Mouse (Mus musculus): ENCODE results near the gene Rad9b. TPM values are rescaled to one million over a fixed set of nuclear protein-coding genes. Genes with fewer than 3 reads are reported as not detected.
A peak's percentile ranks its signal among the peaks of the same experiment; 100 is the strongest.

Gene Rad9b
- polyA plus RNA-seq, 1 experiment: 4.0 TPM

DNA sequence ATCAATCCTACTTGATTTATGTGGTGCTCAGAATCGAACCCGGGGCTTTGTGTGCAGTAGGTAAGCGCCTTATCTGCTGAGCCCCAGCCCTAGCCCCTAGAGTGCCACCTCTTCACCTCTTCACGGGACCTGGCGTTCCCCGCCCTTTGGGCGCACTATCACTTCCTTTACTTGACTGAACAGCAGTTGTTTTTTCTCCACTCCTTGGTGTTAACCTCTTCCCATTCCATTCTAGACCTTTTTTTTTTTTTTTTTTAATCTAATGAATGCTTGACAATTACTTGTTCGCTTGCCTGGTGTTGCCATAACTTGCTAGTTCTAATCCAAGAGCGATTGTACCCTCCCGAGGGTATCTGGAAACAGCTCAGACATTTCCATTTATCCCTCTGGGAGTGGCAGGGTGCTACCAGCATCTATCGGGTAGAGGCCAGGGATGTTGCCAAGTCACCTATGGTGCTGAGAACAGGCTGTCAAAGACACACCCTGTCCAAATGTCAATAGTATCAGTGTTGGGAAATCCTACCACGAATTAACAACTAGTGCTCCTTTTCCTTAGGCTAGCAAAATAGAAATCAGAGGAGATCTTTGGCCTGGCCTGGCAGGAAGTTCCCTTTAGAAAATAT is 74.1 kb downstream of the Rad9b start:
- TF ChIP-seq POLR2A (IDR thresholded peaks at IDR 0.05; ENCODE audit: low read depth, low read length): no peak
- no peak for TF ChIP-seq CTCF (IDR thresholded peaks at IDR 0.05; ENCODE audit: borderline replicate concordance, insufficient read depth, low read length)
- peak overlapping the region; percentile 32 for H3K27ac ChIP-seq (ENCODE audit: insufficient read depth, low read length)
- H3K4me3 ChIP-seq (ENCODE audit: insufficient read depth, low read length): no peak overlapping the region
- peaks cover 7% of the 10 kb centered on the region; the same call in 1 of the 2 replicates for H3K4me1 ChIP-seq (ENCODE audit: control insufficient read depth, insufficient read depth, low read length)

GRCm38 (mm10) chr5:122278946-122279345 is 75.1 kb downstream of the Rad9b start:
- H3K4me1 ChIP-seq (ENCODE audit: control insufficient read depth, insufficient read depth, low read length): peaks cover 7% of the 10 kb centered on the region; the same call in 1 of the 2 replicates
- TF ChIP-seq POLR2A (IDR thresholded peaks at IDR 0.05; ENCODE audit: low read depth, low read length) (no peak), CTCF (IDR thresholded peaks at IDR 0.05; ENCODE audit: borderline replicate concordance, insufficient read depth, low read length) (no peak)
- no peak overlapping the region for H3K27ac ChIP-seq (ENCODE audit: insufficient read depth, low read length)
- H3K4me3 ChIP-seq (ENCODE audit: insufficient read depth, low read length): no peak overlapping the region

GRCm38 (mm10) chr5:122274785-122275184 is 79.2 kb downstream of the Rad9b start:
- H3K27ac ChIP-seq (ENCODE audit: insufficient read depth, low read length): no peak overlapping the region
- TF ChIP-seq POLR2A (IDR thresholded peaks at IDR 0.05; ENCODE audit: low read depth, low read length) (no peak), CTCF (IDR thresholded peaks at IDR 0.05; ENCODE audit: borderline replicate concordance, insufficient read depth, low read length) (no peak)
- 0 out of 2 replicates have a peak, but pooled peaks cover 2% of the 10 kb centered on the region for H3K4me1 ChIP-seq (ENCODE audit: control insufficient read depth, insufficient read depth, low read length)
- H3K4me3 ChIP-seq (ENCODE audit: insufficient read depth, low read length): no peak overlapping the region

Other genes starting within 250 kb of the Rad9b start
- gene Ccdc63, start 213.4 kb downstream of the Rad9b start, polyA plus RNA-seq (2011; ENCODE audit: insufficient read length, low read depth, missing spikeins): not detected in 2 replicates
- gene Ppp1cc, start 196.0 kb downstream of the Rad9b start, polyA plus RNA-seq (2011; ENCODE audit: insufficient read length, low read depth, missing spikeins): 231 and 241 TPM in 2 replicates
- 1.2 and 3.1 TPM in 2 replicates for gene Hvcn1, start 147.4 kb downstream of the Rad9b start, polyA plus RNA-seq (2011; ENCODE audit: insufficient read length, low read depth, missing spikeins)
- gene Tctn1, start 89.8 kb downstream of the Rad9b start, polyA plus RNA-seq (2011; ENCODE audit: insufficient read length, low read depth, missing spikeins): 12.2 and 13.4 TPM in 2 replicates
- gene Pptc7, start 69.9 kb downstream of the Rad9b start, polyA plus RNA-seq (2011; ENCODE audit: insufficient read length, low read depth, missing spikeins): 15.6 and 15.9 TPM in 2 replicates
- gene Vps29, start 136 bp upstream of the Rad9b start, polyA plus RNA-seq (2011; ENCODE audit: insufficient read length, low read depth, missing spikeins): 138 and 165 TPM in 2 replicates
- 16.7 and 19.1 TPM in 2 replicates for gene Gpn3, start 17.6 kb upstream of the Rad9b start, polyA plus RNA-seq (2011; ENCODE audit: insufficient read length, low read depth, missing spikeins)
- 50.6 and 57.2 TPM in 2 replicates for gene Fam216a, start 18.1 kb upstream of the Rad9b start, polyA plus RNA-seq (2011; ENCODE audit: insufficient read length, low read depth, missing spikeins)
- gene Arpc3, start 37.6 kb upstream of the Rad9b start, polyA plus RNA-seq (2011; ENCODE audit: insufficient read length, low read depth, missing spikeins): 275 and 314 TPM in 2 replicates
- gene Anapc7, start 67.5 kb upstream of the Rad9b start, polyA plus RNA-seq (2011; ENCODE audit: insufficient read length, low read depth, missing spikeins): 31.9 and 35.5 TPM in 2 replicates
- gene Atp2a2, start 148.0 kb upstream of the Rad9b start, polyA plus RNA-seq (2011; ENCODE audit: insufficient read length, low read depth, missing spikeins): 176 and 187 TPM in 2 replicates

Measured in embryonic fibroblast, embryonic 13.5 days (primary cell).